Mouse (Mus musculus) embryonic facial prominence, embryonic 11.5 days (tissue): Measurements from ENCODE around the gene Slx4. TPM values are rescaled to one million over a fixed set of nuclear protein-coding genes. Genes with fewer than 3 reads are reported as not detected.
A peak's percentile ranks its signal among the peaks of the same experiment; 100 is the strongest.
"Not testable (repeated sequence)": the region's sequence is repeated elsewhere in the genome, so short reads cannot be mapped to it uniquely, and the experiment has no call there.

Experiments used
- ATAC-seq: fragments of 200-750 bp; cut with Nextera tagmentation; replicated peaks from 2 replicates; pipeline ENCODE4 v1.8.0; 2017; ENCODE audit warnings: low read depth; ENCODE audit not compliant: insufficient number of reproducible peaks, low FRiP score, low TSS enrichment
- DNase-seq: peaks from one replicate; pipeline ENCODE4 v3.0.0-alpha.2; 2015; ENCODE audit warnings: low spot score
- H3K27ac ChIP-seq: fragments of 300-500 bp; sonication (generic); replicated peaks from 2 replicates; pipeline ENCODE4 v1.5.1; 2014; ENCODE audit warnings: mild to moderate bottlenecking, low read depth, low read length, control low read depth
- H3K27me3 ChIP-seq: fragments of 300-500 bp; sonication (generic); 2 replicates; pipeline ENCODE4 v1.6.1; 2014; ENCODE audit warnings: mild to moderate bottlenecking, low read length, moderate library complexity, mixed read lengths; ENCODE audit not compliant: control insufficient read depth, insufficient read depth
- H3K36me3 ChIP-seq: fragments of 300-500 bp; sonication (generic); replicated peaks from 2 replicates; pipeline ENCODE4 v1.6.1; 2014; ENCODE audit warnings: low read depth, mild to moderate bottlenecking, low read length, moderate library complexity, mixed read lengths; ENCODE audit not compliant: control insufficient read depth, insufficient read depth
- H3K4me1 ChIP-seq: fragments of 300-500 bp; sonication (generic); 2 replicates; pipeline ENCODE4 v1.6.1; 2014; ENCODE audit warnings: low read length, mixed read lengths; ENCODE audit not compliant: control insufficient read depth, insufficient read depth
- H3K4me2 ChIP-seq: fragments of 300-500 bp; sonication (generic); 2 replicates; pipeline ENCODE4 v1.6.1; 2014; ENCODE audit warnings: low read depth, mild to moderate bottlenecking, control low read depth, low read length, moderate library complexity
- H3K4me3 ChIP-seq: fragments of 300-500 bp; sonication (generic); 2 replicates; pipeline ENCODE4 v1.5.1; 2014; ENCODE audit warnings: low read depth, low read length, control low read depth
- H3K9ac ChIP-seq: fragments of 300-500 bp; sonication (generic); replicated peaks from 2 replicates; pipeline ENCODE4 v1.6.1; 2014; ENCODE audit warnings: mild to moderate bottlenecking, control low read depth, low read length
- H3K9me3 ChIP-seq: fragments of 300-500 bp; sonication (generic); replicated peaks from 2 replicates; pipeline ENCODE4 v1.6.1; 2016; ENCODE audit warnings: mild to moderate bottlenecking, low read length, inconsistent platforms, mixed read lengths; ENCODE audit not compliant: control insufficient read depth
- WGBS: fragments of 180-500 bp; shearing (Covaris S2); extraction: QIAGEN DNeasy Blood & Tissue Kit; methylation state at CpG from one replicate; pipeline ENCODE4 v1.1.7; 2014; 5-methylcytosine and 5-hydroxymethylcytosine counted together
- polyA plus RNA-seq: library from polyadenylated mRNA; unstranded; fragments of >200 nt; fragmentation: Nextera tagmentation; extraction: Ambion mirVana; gene quantifications from 2 replicates; pipeline ENCODE4 v1.2.1, GENCODE M21; 2014

The Slx4 gene
- polyA plus RNA-seq, 1 experiment from 2014 or later: 25.2 TPM

DNA sequence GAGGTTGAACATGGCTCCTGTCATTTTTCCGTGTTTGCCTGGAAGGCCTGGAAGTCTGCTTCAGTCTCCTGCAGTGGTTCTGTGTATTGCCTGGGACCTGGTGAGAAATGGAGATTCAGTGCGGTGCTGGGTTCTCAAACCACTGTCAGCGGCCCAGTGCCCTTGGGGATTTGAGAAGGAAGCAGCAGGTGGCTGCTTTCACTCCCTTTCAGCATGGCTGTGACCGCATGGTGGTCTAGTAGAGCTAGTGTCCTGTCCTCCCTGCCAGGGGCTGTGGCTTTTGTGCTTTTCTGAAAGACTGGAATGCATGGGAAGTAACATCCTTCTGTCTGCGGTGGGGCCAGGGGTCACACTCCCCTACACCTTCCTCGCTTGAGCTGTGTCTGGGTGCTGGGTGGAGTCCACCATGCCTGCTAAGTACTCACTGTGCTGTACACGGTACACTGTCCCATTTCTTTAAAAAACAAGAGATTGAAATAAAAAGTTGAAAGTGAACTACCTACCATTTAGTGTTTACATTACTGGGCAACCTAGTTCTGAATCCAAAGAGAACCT lies 20.3 kb downstream of the Slx4 start:
- peaks cover 15% of the 10 kb centered on the region for H3K36me3 ChIP-seq
- no peaks in the 10 kb centered on the region for H3K4me1 ChIP-seq
- ATAC-seq (no peak), DNase-seq (no peak)
- H3K9me3 ChIP-seq: no peaks in the 10 kb centered on the region
- H3K27me3 ChIP-seq: no peaks in the 10 kb centered on the region
- no peak overlapping the region for H3K9ac ChIP-seq
- no peak overlapping the region for H3K4me3 ChIP-seq
- no peak overlapping the region for H3K4me2 ChIP-seq
- no peak overlapping the region for H3K27ac ChIP-seq
- WGBS: 59% methylated on average over 7 of the region's 7 CpGs

DNA sequence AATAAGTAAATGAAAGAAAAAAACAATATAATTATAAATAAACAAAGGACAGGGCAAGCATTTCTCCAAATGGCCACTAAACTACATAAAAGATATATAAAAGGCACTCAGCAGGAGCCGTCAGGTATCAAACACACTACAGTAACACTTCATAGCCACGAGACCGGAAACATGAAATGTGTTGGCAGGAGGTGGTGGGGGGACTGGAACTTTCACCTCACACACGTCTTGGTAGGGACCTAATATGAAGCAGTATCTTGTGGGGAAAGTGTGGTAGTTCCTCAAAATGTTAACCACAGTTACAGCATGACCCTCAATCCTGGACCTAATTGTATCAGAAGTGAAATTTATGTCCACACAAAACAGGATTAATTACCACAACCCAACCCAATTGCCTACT lies 21.4 kb downstream of the Slx4 start:
- ATAC-seq (no peak), DNase-seq (no peak)
- H3K27me3 ChIP-seq: no peaks in the 10 kb centered on the region
- H3K9ac ChIP-seq: no peak overlapping the region
- 94% methylated on average over 4 of the region's 4 CpGs for WGBS
- no peak overlapping the region for H3K4me2 ChIP-seq
- no peak overlapping the region for H3K4me3 ChIP-seq
- H3K4me1 ChIP-seq: no peaks in the 10 kb centered on the region
- H3K27ac ChIP-seq: no peak overlapping the region
- no peaks in the 10 kb centered on the region for H3K9me3 ChIP-seq
- peaks cover 7% of the 10 kb centered on the region for H3K36me3 ChIP-seq

- Histone ChIP-seq H3K4me1 (no peaks in the 10 kb centered on the region), H3K4me3 (no peak overlapping the region), H3K4me2 (no peak overlapping the region), H3K27ac (no peak overlapping the region), H3K36me3 (peaks cover 4% of the 10 kb centered on the region), H3K9ac (no peak overlapping the region), H3K27me3 (no peaks in the 10 kb centered on the region), H3K9me3 (no peaks in the 10 kb centered on the region)
- DNase-seq: no peak
- 19% methylated on average over 3 of the region's 3 CpGs for WGBS
- ATAC-seq: no peak
Measured at GRCm38 (mm10) chr16:3976712-3977111, 26.9 kb downstream of the Slx4 start.

- Histone ChIP-seq H3K4me2 (no peak within 1 kb of the TSS), H3K4me3 (no peak within 1 kb of the TSS), H3K9me3 (no peaks in the 10 kb centered on the region), H3K27me3 (no peaks in the 10 kb centered on the region), H3K27ac (no peak within 1 kb of the TSS), H3K4me1 (no peaks in the 10 kb centered on the region), H3K36me3 (peaks cover under 1% of the 10 kb centered on the region), H3K9ac (no peak within 1 kb of the TSS)
- WGBS: 68% methylated on average over 4 of the region's 4 CpGs
- no peak for DNase-seq
- ATAC-seq: 0 out of 2 replicates have a peak, but pooled peaks have one; percentile 21
Measured at GRCm38 (mm10) chr16:3976251-3976671, 27.3 kb downstream of the Slx4 start, which contains the start of gene Nlrc3. Gene Nlrc3, minus strand, starts transcription at chr16:3976632.

- Histone ChIP-seq H3K4me3 (no peak overlapping the region), H3K36me3 (no peaks in the 10 kb centered on the region; the same call in none of the 2 replicates), H3K4me1 (no peaks in the 10 kb centered on the region), H3K4me2 (no peak overlapping the region), H3K9me3 (no peaks in the 10 kb centered on the region), H3K27ac (no peak overlapping the region), H3K27me3 (no peaks in the 10 kb centered on the region), H3K9ac (no peak overlapping the region)
- no peak for ATAC-seq
- DNase-seq: no peak
- WGBS: 87% methylated on average over 7 of the region's 7 CpGs
Measured at GRCm38 (mm10) chr16:3975658-3976057, 27.9 kb downstream of the Slx4 start.

- not testable (repeated sequence) for ATAC-seq, H3K36me3 ChIP-seq, H3K27me3 ChIP-seq, H3K4me1 ChIP-seq, H3K4me3 ChIP-seq, H3K9me3 ChIP-seq, H3K27ac ChIP-seq, DNase-seq, H3K4me2 ChIP-seq, H3K9ac ChIP-seq
- 93% methylated on average over 19 of the region's 19 CpGs for WGBS
Measured at GRCm38 (mm10) chr16:3974456-3974855, 29.1 kb downstream of the Slx4 start.

- H3K4me3 ChIP-seq: no peak overlapping the region
- ATAC-seq (no peak), DNase-seq (no peak)
- no peak overlapping the region for H3K27ac ChIP-seq
- no peaks in the 10 kb centered on the region for H3K4me1 ChIP-seq
- no peak overlapping the region for H3K9ac ChIP-seq
- no peaks in the 10 kb centered on the region for H3K9me3 ChIP-seq
- 83% methylated on average over 3 of the region's 3 CpGs for WGBS
- H3K36me3 ChIP-seq: no peaks in the 10 kb centered on the region
- H3K4me2 ChIP-seq: no peak overlapping the region
- H3K27me3 ChIP-seq: no peaks in the 10 kb centered on the region
Measured at GRCm38 (mm10) chr16:3965534-3965933, 38.0 kb downstream of the Slx4 start.

GRCm38 (mm10) chr16:3964990-3965389 lies 38.6 kb downstream of the Slx4 start:
- Histone ChIP-seq H3K27ac (no peak overlapping the region), H3K4me2 (no peak overlapping the region), H3K4me3 (no peak overlapping the region), H3K27me3 (no peaks in the 10 kb centered on the region), H3K36me3 (no peaks in the 10 kb centered on the region), H3K9me3 (no peaks in the 10 kb centered on the region), H3K4me1 (no peaks in the 10 kb centered on the region), H3K9ac (no peak overlapping the region)
- 84% methylated on average over 10 of the region's 10 CpGs for WGBS
- no peak for ATAC-seq
- DNase-seq: no peak
